Mouse (Mus musculus) adrenal gland, adult 10 weeks (tissue): Measurements from ENCODE around the gene Shcbp1. TPM values are rescaled to one million over a fixed set of nuclear protein-coding genes. Genes with fewer than 3 reads are reported as not detected.

Experiments
- polyA plus RNA-seq: library from polyadenylated mRNA; stranded (reverse); fragments of 350-450 nt; fragmentation: Illumina TruSeq; extraction: RNeasy Lipid Tissue Mini Kit (QIAGEN cat#74804); gene quantifications from one replicate; pipeline ENCODE4 v1.2.3, GENCODE M21; 2014; ENCODE audit warnings: low read depth, low replicate concordance

The Shcbp1 gene
- 5.7 TPM for polyA plus RNA-seq

GRCm38 (mm10) chr8:4779254-4780055, at the start of gene Shcbp1:
Gene Shcbp1, minus strand, starts transcription at chr8:4779567.

Other genes starting within 250 kb of the Shcbp1 start
- 114 TPM for gene Zfp958, start 166.4 kb downstream of the Shcbp1 start, polyA plus RNA-seq